Mouse (Mus musculus) layer of hippocampus, adult 11-12 months (tissue): ENCODE data around the gene Eef1a1.
"Not testable (repeated sequence)": the region's sequence is repeated elsewhere in the genome, so short reads cannot be mapped to it uniquely, and the experiment has no call there.

Experiments used
- DNase-seq: peaks from one replicate; pipeline ENCODE4 v3.0.0; 2022; ENCODE audit warnings: low spot score

Gene Eef1a1

DNA sequence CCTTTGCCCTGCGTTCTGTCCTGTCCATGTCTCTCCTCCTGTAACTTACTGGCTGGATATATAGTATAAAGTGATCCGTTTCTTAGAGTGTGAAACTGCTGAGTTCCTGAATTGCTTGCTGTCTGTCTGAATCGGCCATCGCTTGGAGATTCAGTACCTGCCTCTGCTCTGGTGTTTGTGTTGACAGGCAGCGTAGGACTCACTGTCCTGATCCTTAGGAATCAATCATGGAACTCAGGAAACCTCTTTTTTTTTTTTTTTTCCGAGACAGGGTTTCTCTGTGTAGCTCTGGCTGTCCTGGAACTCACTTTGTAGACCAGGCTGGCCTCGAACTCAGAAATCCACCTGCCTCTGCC is 17.7 kb upstream of the Eef1a1 start:
- no peak for DNase-seq

DNA sequence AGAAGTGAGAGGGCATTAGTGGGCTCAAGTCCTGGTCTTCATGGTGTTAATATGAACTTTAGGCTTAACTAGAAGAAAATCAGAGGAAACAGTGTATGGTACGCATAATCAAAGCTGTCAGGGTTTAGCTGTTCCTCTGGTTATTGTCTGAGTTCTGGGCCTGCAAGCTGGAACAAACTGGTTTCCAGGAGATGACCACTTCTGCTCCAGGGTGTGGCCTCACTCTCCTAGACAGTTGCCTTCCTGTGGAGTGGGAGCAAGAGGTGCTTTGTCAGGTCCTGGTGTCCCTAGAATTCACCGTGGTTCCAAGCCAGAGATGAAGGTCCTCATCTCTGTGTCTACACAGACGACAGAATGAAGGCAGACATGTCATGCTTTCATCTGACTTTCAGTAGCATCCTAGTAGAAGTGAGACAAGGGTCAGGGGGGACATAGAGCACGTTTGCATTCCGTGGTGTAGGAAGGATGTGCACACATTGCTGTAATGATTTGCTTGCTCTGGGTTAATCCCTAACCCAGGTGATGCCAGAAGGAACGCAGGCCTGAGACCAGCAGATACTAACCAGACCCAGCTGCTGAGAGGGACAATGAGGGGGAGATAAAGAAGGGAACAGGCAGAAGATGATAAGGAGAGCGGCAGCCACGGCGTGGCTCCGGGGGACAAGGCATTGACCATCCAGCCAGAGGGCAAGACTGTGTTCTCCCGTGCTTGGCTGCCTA is 17.2 kb upstream of the Eef1a1 start:
- no peak for DNase-seq

GRCm38 (mm10) chr9:78505223-78505622 is 16.3 kb upstream of the Eef1a1 start:
- DNase-seq = no peak

DNA sequence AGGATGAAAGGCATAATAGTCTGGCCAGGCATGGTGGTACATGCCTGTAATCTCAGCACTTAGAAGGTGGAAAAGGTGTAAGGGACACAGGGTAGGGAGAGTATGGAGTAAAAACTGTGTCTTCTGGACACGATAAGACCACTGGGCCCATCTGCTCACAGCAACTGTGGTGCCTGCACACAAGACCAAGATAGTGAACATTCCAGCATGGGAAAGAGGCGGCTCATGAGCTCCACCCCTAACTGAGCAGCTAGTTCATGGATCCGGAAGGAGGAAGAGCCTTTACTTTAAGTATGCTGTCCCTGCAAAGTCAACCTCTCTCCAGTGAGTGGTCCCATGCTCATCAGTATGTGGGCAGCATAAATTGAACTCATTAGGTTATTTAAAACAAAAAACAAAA is 15.7 kb upstream of the Eef1a1 start:
- DNase-seq = no peak

- DNase-seq = no peak
Observed at GRCm38 (mm10) chr9:78504133-78504532, 15.2 kb upstream of the Eef1a1 start.

GRCm38 (mm10) chr9:78503223-78504079 is 14.5 kb upstream of the Eef1a1 start:
- no peak for DNase-seq

- DNase-seq = no peak
Observed at GRCm38 (mm10) chr9:78501284-78501683, 12.3 kb upstream of the Eef1a1 start.

DNA sequence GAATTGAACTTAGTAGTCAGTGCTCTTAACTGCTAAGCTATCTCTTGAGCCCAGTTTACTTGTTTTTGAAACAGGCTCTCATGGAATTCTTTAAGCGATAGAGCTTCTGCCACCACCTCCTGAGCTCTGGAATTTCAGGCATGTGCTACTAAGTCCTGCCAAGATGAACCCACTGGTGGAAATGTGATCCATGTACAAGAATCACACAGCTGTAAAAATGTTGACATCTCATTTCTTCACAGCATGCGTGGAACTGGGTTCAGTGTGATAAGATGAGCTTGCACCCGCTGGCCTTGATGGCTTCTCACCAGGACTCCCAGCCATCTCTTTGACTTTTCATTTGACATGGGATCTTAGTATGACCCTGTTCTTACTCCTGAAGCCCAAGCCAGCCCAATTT is 11.4 kb upstream of the Eef1a1 start:
- no peak for DNase-seq

GRCm38 (mm10) chr9:78493171-78493570 is 4.2 kb upstream of the Eef1a1 start:
- DNase-seq = no peak

DNA sequence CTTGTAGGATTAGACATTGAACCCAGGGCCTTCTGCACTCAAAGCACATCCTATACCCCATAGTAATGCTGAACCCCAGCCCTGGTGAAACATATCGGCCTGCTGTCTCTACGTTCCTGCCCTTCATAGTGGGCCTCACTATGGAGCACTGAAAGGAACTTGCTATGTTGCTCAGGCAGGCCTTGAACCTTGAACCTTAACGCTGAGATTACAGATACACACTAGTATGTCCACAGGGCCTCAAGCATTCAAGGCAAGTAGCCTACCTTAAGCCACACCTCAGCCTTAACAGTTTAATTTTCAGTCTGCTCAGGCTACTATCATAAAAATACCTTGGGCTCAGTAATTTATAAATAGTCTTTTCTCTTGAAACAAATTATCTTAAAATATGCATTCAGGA is 3.3 kb upstream of the Eef1a1 start:
- DNase-seq = no peak

- DNase-seq = no peak
Observed at GRCm38 (mm10) chr9:78491169-78491568, 2.2 kb upstream of the Eef1a1 start.

- not testable (repeated sequence) for DNase-seq
Observed at GRCm38 (mm10) chr9:78488021-78488420, 930 bp downstream of the Eef1a1 start.

DNA sequence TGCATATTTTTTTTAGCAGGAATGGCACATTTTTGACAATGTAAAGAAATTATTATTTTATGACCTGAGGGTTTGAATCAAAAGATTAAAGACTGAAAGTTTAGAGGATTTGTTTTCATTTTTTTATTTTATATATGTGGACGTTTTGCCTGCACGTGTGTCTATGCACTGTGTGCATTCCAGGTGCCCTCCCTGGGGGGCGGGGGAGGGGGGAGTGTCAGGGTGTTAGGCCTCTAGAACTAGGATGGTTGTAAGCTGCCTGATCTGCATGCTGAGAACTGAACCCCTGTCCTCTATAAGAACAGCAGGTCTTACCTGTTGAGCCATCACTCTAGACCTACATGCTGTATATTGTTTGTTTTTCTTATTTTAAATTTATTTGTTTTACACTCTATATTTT is 4.3 kb downstream of the Eef1a1 start:
- DNase-seq = no peak

- no peak for DNase-seq
Observed at GRCm38 (mm10) chr9:78482386-78482785, 6.6 kb downstream of the Eef1a1 start.

GRCm38 (mm10) chr9:78481423-78482331 is 7.3 kb downstream of the Eef1a1 start:
- DNase-seq = peak; percentile 96

- peak; percentile 77 for DNase-seq
Observed at GRCm38 (mm10) chr9:78480706-78481358, 8.1 kb downstream of the Eef1a1 start.

GRCm38 (mm10) chr9:78480227-78480626 is 8.7 kb downstream of the Eef1a1 start:
- DNase-seq = not testable (repeated sequence)

DNA sequence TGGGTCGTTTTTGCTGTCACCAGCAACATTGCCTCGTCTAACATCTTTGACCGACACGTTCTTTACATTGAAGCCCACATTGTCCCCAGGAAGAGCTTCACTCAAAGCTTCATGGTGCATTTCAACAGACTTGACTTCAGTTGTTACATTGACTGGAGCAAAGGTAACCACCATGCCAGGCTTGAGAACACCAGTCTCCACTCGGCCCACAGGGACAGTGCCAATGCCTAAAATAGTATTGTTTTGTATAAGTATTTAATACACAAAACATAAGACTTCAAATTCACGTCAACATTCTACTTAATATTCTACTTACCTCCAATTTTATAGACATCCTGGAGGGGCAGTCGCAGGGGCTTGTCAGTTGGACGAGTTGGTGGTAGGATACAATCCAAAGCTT is 9.6 kb downstream of the Eef1a1 start:
- DNase-seq = not testable (repeated sequence)

- DNase-seq = not testable (repeated sequence)
Observed at GRCm38 (mm10) chr9:78478009-78478605, 10.8 kb downstream of the Eef1a1 start.

- DNase-seq = no peak
Observed at GRCm38 (mm10) chr9:78477021-78477551, 11.9 kb downstream of the Eef1a1 start.

DNA sequence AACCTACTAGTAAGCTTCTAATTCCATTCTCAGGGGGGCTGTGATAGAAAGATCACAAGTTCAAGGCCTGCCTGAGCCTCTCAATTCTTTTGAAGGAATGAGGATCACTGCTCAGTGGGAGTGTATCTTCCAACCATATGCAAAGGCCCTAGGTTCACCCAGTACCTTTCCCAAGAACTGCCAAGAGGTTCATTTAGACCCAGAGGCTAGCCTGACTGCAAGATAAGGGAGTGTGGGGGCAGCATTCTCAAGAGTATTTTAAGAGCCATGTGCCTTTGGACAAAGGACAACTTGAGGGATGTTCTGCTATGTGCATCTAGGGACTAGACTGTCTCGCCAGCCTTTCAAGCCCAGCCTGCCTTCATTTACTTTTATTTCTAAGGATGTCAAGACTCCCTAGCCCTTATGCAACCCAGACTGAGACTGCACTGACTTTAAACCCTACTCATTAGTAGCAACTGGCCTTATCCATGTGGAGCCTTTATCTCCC is 12.4 kb downstream of the Eef1a1 start:
- DNase-seq = no peak
